Mouse (Mus musculus): ENCODE data around the gene Fam198b. TPM values are rescaled to one million over a fixed set of nuclear protein-coding genes. Genes with fewer than 3 reads are reported as not detected.
"Not testable (repeated sequence)": the region's sequence is repeated elsewhere in the genome, so short reads cannot be mapped to it uniquely, and the experiment has no call there.

Gene Fam198b
- polyA plus RNA-seq, 1 experiment: 4.0 TPM

- Histone ChIP-seq H3K27me3 (ENCODE audit: control insufficient read depth, insufficient read depth, low read length) (no peaks in the 10 kb centered on the region), H3K36me3 (ENCODE audit: control insufficient read depth, insufficient read depth, low read length) (no peaks in the 10 kb centered on the region), H3K4me1 (ENCODE audit: control insufficient read depth, insufficient read depth, low read length) (no peaks in the 10 kb centered on the region), H3K27ac (ENCODE audit: control insufficient read depth, insufficient read depth, low read depth, low read length) (no peak overlapping the region), H3K4me3 (ENCODE audit: control insufficient read depth, low read depth, low read length) (no peak overlapping the region)
- TF ChIP-seq POLR2A (IDR thresholded peaks at IDR 0.05; ENCODE audit: control insufficient read depth, low read depth, low read length): no peak
- no peak for TF ChIP-seq CTCF (IDR thresholded peaks at IDR 0.05; ENCODE audit: control insufficient read depth, insufficient read depth, insufficient replicate concordance, low read depth, low read length)
Observed at GRCm38 (mm10) chr3:79957752-79958151, 73.4 kb downstream of the Fam198b start.

GRCm38 (mm10) chr3:79966709-79967108 lies 82.4 kb downstream of the Fam198b start:
- H3K27ac ChIP-seq (ENCODE audit: control insufficient read depth, insufficient read depth, low read depth, low read length): peak overlapping the region; percentile 13; the same call in 1 of the 2 replicates
- H3K36me3 ChIP-seq (ENCODE audit: control insufficient read depth, insufficient read depth, low read length): no peaks in the 10 kb centered on the region
- H3K27me3 ChIP-seq (ENCODE audit: control insufficient read depth, insufficient read depth, low read length): no peaks in the 10 kb centered on the region
- TF ChIP-seq POLR2A (IDR thresholded peaks at IDR 0.05; ENCODE audit: control insufficient read depth, low read depth, low read length): no peak
- TF ChIP-seq CTCF (IDR thresholded peaks at IDR 0.05; ENCODE audit: control insufficient read depth, insufficient read depth, insufficient replicate concordance, low read depth, low read length): no peak
- H3K4me3 ChIP-seq (ENCODE audit: control insufficient read depth, low read depth, low read length): no peak overlapping the region
- no peaks in the 10 kb centered on the region for H3K4me1 ChIP-seq (ENCODE audit: control insufficient read depth, insufficient read depth, low read length)

GRCm38 (mm10) chr3:79967346-79967745 lies 83.0 kb downstream of the Fam198b start:
- H3K27ac ChIP-seq (ENCODE audit: control insufficient read depth, insufficient read depth, low read depth, low read length): no peak overlapping the region
- no peaks in the 10 kb centered on the region for H3K36me3 ChIP-seq (ENCODE audit: control insufficient read depth, insufficient read depth, low read length)
- no peak for TF ChIP-seq POLR2A (IDR thresholded peaks at IDR 0.05; ENCODE audit: control insufficient read depth, low read depth, low read length)
- no peak for TF ChIP-seq CTCF (IDR thresholded peaks at IDR 0.05; ENCODE audit: control insufficient read depth, insufficient read depth, insufficient replicate concordance, low read depth, low read length)
- H3K4me3 ChIP-seq (ENCODE audit: control insufficient read depth, low read depth, low read length): no peak overlapping the region
- no peaks in the 10 kb centered on the region for H3K4me1 ChIP-seq (ENCODE audit: control insufficient read depth, insufficient read depth, low read length)
- H3K27me3 ChIP-seq (ENCODE audit: control insufficient read depth, insufficient read depth, low read length): no peaks in the 10 kb centered on the region

- Histone ChIP-seq H3K27ac (ENCODE audit: control insufficient read depth, insufficient read depth, low read depth, low read length) (no peak overlapping the region), H3K4me3 (ENCODE audit: control insufficient read depth, low read depth, low read length) (no peak overlapping the region), H3K4me1 (ENCODE audit: control insufficient read depth, insufficient read depth, low read length) (no peaks in the 10 kb centered on the region), H3K36me3 (ENCODE audit: control insufficient read depth, insufficient read depth, low read length) (no peaks in the 10 kb centered on the region), H3K27me3 (ENCODE audit: control insufficient read depth, insufficient read depth, low read length) (no peaks in the 10 kb centered on the region)
- no peak for TF ChIP-seq POLR2A (IDR thresholded peaks at IDR 0.05; ENCODE audit: control insufficient read depth, low read depth, low read length)
- TF ChIP-seq CTCF (IDR thresholded peaks at IDR 0.05; ENCODE audit: control insufficient read depth, insufficient read depth, insufficient replicate concordance, low read depth, low read length): no peak
Observed at GRCm38 (mm10) chr3:79968426-79968825, 84.1 kb downstream of the Fam198b start.

- not testable (repeated sequence) for H3K4me3 ChIP-seq (ENCODE audit: control insufficient read depth, low read depth, low read length); H3K27me3 ChIP-seq (ENCODE audit: control insufficient read depth, insufficient read depth, low read length); H3K27ac ChIP-seq (ENCODE audit: control insufficient read depth, insufficient read depth, low read depth, low read length); H3K4me1 ChIP-seq (ENCODE audit: control insufficient read depth, insufficient read depth, low read length); H3K36me3 ChIP-seq (ENCODE audit: control insufficient read depth, insufficient read depth, low read length)
Observed at GRCm38 (mm10) chr3:79969536-79969935, 85.2 kb downstream of the Fam198b start.

GRCm38 (mm10) chr3:79970070-79970469 lies 85.7 kb downstream of the Fam198b start:
- Histone ChIP-seq H3K4me1 (ENCODE audit: control insufficient read depth, insufficient read depth, low read length) (no peaks in the 10 kb centered on the region), H3K27ac (ENCODE audit: control insufficient read depth, insufficient read depth, low read depth, low read length) (0 out of 2 replicates have a peak overlapping the region, but pooled peaks have one; percentile 49), H3K4me3 (ENCODE audit: control insufficient read depth, low read depth, low read length) (no peak overlapping the region), H3K36me3 (ENCODE audit: control insufficient read depth, insufficient read depth, low read length) (no peaks in the 10 kb centered on the region), H3K27me3 (ENCODE audit: control insufficient read depth, insufficient read depth, low read length) (no peaks in the 10 kb centered on the region)
- no peak for TF ChIP-seq POLR2A (IDR thresholded peaks at IDR 0.05; ENCODE audit: control insufficient read depth, low read depth, low read length)
- TF ChIP-seq CTCF (IDR thresholded peaks at IDR 0.05; ENCODE audit: control insufficient read depth, insufficient read depth, insufficient replicate concordance, low read depth, low read length): no peak

GRCm38 (mm10) chr3:79970498-79970897 lies 86.2 kb downstream of the Fam198b start:
- Histone ChIP-seq H3K4me3 (ENCODE audit: control insufficient read depth, low read depth, low read length) (no peak overlapping the region), H3K4me1 (ENCODE audit: control insufficient read depth, insufficient read depth, low read length) (no peaks in the 10 kb centered on the region), H3K36me3 (ENCODE audit: control insufficient read depth, insufficient read depth, low read length) (no peaks in the 10 kb centered on the region), H3K27me3 (ENCODE audit: control insufficient read depth, insufficient read depth, low read length) (no peaks in the 10 kb centered on the region), H3K27ac (ENCODE audit: control insufficient read depth, insufficient read depth, low read depth, low read length) (peak overlapping the region; percentile 58; the same call in 1 of the 2 replicates)
- TF ChIP-seq CTCF (IDR thresholded peaks at IDR 0.05; ENCODE audit: control insufficient read depth, insufficient read depth, insufficient replicate concordance, low read depth, low read length): no peak
- no peak for TF ChIP-seq POLR2A (IDR thresholded peaks at IDR 0.05; ENCODE audit: control insufficient read depth, low read depth, low read length)

- no peaks in the 10 kb centered on the region for H3K36me3 ChIP-seq (ENCODE audit: control insufficient read depth, insufficient read depth, low read length)
- H3K4me3 ChIP-seq (ENCODE audit: control insufficient read depth, low read depth, low read length): no peak overlapping the region
- no peak overlapping the region for H3K27ac ChIP-seq (ENCODE audit: control insufficient read depth, insufficient read depth, low read depth, low read length)
- H3K27me3 ChIP-seq (ENCODE audit: control insufficient read depth, insufficient read depth, low read length): no peaks in the 10 kb centered on the region
- TF ChIP-seq POLR2A (IDR thresholded peaks at IDR 0.05; ENCODE audit: control insufficient read depth, low read depth, low read length): no peak
- no peak for TF ChIP-seq CTCF (IDR thresholded peaks at IDR 0.05; ENCODE audit: control insufficient read depth, insufficient read depth, insufficient replicate concordance, low read depth, low read length)
- no peaks in the 10 kb centered on the region for H3K4me1 ChIP-seq (ENCODE audit: control insufficient read depth, insufficient read depth, low read length)
Observed at GRCm38 (mm10) chr3:79971542-79971941, 87.2 kb downstream of the Fam198b start.
